Mouse (Mus musculus) urinary bladder, adult 2 months (tissue): ENCODE data around the gene Ap1s2. TPM values are rescaled to one million over a fixed set of nuclear protein-coding genes. Genes with fewer than 3 reads are reported as not detected.

Experiments used
- DNase-seq: peaks from one replicate; pipeline ENCODE4 v3.0.0; 2022; ENCODE audit warnings: low spot score
- polyA plus RNA-seq: library from polyadenylated mRNA; depleted of rRNA; stranded (reverse); fragments of >200 nt; gene quantifications from 2 replicates; pipeline ENCODE4 v1.2.3, GENCODE M21; 2012; rRNA removed

Gene Ap1s2
- 15.3 and 16.6 TPM in 2 replicates for polyA plus RNA-seq

GRCm38 (mm10) chrX:163908337-163909250, at the start of gene Ap1s2:
Gene Ap1s2, plus strand, starts transcription at chrX:163909017.
- DNase-seq, result peak; percentile 75

- no peak for DNase-seq
These were observed 41.0 kb upstream of the Ap1s2 start for GRCm38 (mm10) chrX:163867711-163868379.

GRCm38 (mm10) chrX:163868659-163869278, 40.0 kb upstream of the Ap1s2 start:
- DNase-seq, result no peak

GRCm38 (mm10) chrX:163875932-163876331, 32.9 kb upstream of the Ap1s2 start:
- no peak for DNase-seq

GRCm38 (mm10) chrX:163876636-163877035, 32.2 kb upstream of the Ap1s2 start:
- no peak for DNase-seq

GRCm38 (mm10) chrX:163879039-163879438, 29.8 kb upstream of the Ap1s2 start:
- DNase-seq, result no peak

- DNase-seq, result no peak
These were observed 29.4 kb upstream of the Ap1s2 start for GRCm38 (mm10) chrX:163879461-163879860.

GRCm38 (mm10) chrX:163885539-163885981, 23.3 kb upstream of the Ap1s2 start:
- no peak for DNase-seq

- DNase-seq, result no peak
These were observed 11.5 kb upstream of the Ap1s2 start for GRCm38 (mm10) chrX:163897354-163897753.

- DNase-seq, result no peak
These were observed 9.3 kb upstream of the Ap1s2 start for GRCm38 (mm10) chrX:163899431-163900020.

- DNase-seq, result no peak
These were observed 2.0 kb upstream of the Ap1s2 start for GRCm38 (mm10) chrX:163906861-163907260.

GRCm38 (mm10) chrX:163908003-163908336, 847 bp upstream of the Ap1s2 start:
- DNase-seq, result no peak

- DNase-seq, result no peak
These were observed 564 bp downstream of the Ap1s2 start for GRCm38 (mm10) chrX:163909381-163909780.

- no peak for DNase-seq
These were observed 4.0 kb downstream of the Ap1s2 start for GRCm38 (mm10) chrX:163912791-163913190.

GRCm38 (mm10) chrX:163929550-163929949, 20.7 kb downstream of the Ap1s2 start:
- DNase-seq, result no peak

- no peak for DNase-seq
These were observed 25.9 kb downstream of the Ap1s2 start for GRCm38 (mm10) chrX:163934731-163935130.

GRCm38 (mm10) chrX:163938587-163938986, 29.8 kb downstream of the Ap1s2 start:
- DNase-seq, result no peak

GRCm38 (mm10) chrX:163944381-163944780, 35.6 kb downstream of the Ap1s2 start:
- no peak for DNase-seq

GRCm38 (mm10) chrX:163951618-163952017, 42.8 kb downstream of the Ap1s2 start:
- DNase-seq, result no peak

- DNase-seq, result no peak
These were observed 48.6 kb downstream of the Ap1s2 start for GRCm38 (mm10) chrX:163957381-163957780.

GRCm38 (mm10) chrX:163957803-163958466, 49.1 kb downstream of the Ap1s2 start:
- DNase-seq, result peak; percentile 29
